Mouse (Mus musculus) adipose tissue, adult 10 weeks (tissue): ENCODE data around the gene Btbd35f29. TPM values are rescaled to one million over a fixed set of nuclear protein-coding genes. Genes with fewer than 3 reads are reported as not detected.

ENCODE experiments used
- polyA plus RNA-seq: library from polyadenylated mRNA; stranded (reverse); fragments of 350-450 nt; fragmentation: Illumina TruSeq; extraction: RNeasy Lipid Tissue Mini Kit (QIAGEN cat#74804); gene quantifications from one replicate; pipeline ENCODE4 v1.2.3, GENCODE M21; 2014; ENCODE audit warnings: low read depth, low replicate concordance

Gene Btbd35f29
- not detected for polyA plus RNA-seq

GRCm38 (mm10) chrX:31117374-31117773, at the start of gene Btbd35f29:
Gene Btbd35f29, plus strand, starts transcription at chrX:31117674.

Other genes starting within 250 kb of the Btbd35f29 start
- not detected for gene Spin2f, start 136.2 kb downstream of the Btbd35f29 start, polyA plus RNA-seq
- gene Btbd35f26, start 218.8 kb downstream of the Btbd35f29 start, polyA plus RNA-seq: not detected